Mouse (Mus musculus) mouse trophoblast stem cell (cell line): ENCODE measurements around the gene Cdhr5.

Source experiments
- in situ Hi-C, 2 experiments: fragments of 300-500 bp; cut with MseI, MboI; formaldehyde crosslinking; loops; 2 replicates in 1 of 2; 3 replicates in 1 of 2; pipeline ENCODE4 v1.15.1; 2025

Gene Cdhr5

DNA sequence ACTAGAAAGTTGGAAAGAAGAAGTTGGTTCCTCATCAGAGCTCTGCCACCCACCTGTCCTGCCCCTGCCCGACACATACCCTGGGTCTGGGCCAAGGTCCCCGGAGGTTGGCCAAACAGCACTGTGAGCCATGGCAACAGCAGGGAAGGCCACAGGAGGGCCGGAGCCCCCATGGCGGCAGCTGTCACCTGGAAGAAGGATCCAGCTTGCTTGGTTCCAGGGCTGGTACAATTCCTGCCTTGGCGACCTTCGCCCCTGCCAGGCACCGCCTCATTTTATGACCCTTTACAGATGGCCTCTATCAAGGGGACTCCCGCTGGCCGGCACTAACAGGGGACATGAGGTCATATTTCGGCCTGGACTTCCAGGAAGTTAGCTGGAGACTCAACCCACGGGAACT, at the start of gene Cdhr5:
Cdhr5 (minus strand) TSS at position 241 of the 400 bp plus-strand sequence.
- in situ Hi-C loops = no loop called here

DNA sequence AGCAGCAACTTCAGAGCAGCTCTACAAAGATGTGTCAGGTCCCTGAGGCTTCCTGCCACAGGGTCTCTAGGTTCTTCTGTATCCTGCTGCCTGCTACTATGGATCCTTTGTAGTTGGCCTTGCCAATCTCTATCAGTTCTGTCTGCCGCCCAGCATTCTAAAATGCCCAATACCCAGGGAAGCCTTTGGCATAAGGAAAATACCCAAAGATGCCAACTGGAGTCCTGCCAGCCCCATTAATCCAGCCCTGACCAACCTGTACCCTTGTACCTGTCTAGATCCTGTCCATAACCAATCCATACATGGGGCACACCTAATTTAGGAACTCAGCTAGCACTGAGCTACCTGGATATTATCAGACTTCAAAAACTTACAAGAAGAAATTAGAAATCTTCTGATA, 48.1 kb upstream of the Cdhr5 start:
- in situ Hi-C loops = no loop called here

DNA sequence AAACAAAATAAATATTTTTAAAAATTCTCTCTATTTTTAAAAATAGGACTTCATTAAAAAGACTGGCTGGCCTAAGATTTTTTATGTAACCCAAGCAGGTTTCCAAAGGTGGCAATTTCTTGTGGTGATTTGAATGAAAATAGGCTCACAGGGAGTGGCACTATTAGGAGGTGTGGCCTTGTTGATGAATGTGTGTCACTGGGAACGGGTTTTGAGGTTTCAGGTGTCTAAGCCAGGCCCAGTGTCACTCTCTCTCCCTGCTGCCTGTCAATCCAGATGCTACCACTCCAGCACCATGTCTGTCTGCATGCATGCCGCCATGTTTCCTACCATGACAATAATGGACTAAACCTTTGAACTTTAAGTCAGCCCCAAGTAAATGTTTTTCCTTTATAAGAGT, 42.9 kb upstream of the Cdhr5 start:
- in situ Hi-C loops = no loop called here

DNA sequence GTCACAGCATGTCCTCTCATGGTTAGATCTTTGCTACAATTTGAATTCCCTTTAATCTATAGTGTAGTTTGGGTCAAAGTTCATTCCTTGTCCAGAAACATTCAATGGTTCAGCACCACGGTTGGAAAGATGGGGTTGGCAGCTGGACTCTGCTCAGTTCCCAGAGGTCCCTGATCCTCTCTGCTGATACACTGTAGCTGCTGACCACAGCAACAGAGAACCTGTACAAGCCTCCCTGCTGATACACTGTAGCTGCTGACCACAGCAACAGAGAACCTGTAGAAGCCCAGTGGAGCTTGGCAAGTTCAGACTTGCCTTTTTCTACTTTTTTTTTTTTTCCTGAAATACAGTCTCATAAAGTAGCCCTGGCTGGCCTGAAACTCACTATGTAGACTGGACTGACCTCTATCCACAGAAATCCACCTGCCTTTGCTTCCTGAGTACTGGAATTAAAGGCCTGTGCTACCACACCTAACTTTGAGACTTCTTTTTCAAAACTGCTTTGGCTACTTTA, 41.1 kb upstream of the Cdhr5 start:
- in situ Hi-C loops = no loop called here

DNA sequence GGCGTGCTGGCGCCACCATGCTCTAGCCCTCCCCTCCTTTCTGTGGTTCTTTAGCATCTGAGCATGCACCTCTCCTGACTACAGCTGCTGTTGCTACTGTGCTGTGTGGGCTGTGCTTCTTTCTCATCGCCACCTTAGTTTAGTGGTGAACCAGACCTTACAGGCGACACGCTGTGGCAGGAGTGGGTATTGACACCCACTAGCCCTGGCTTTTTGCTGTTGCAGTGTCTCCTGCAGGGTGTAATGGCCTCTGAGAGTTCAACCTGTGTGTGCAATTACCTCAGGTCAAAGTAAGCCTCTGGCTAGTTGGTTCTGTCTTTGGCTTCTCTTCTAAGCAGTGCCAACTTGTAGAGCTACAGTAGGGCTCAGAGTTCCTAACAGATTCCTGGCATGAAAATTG, 39.4 kb upstream of the Cdhr5 start:
- in situ Hi-C loops = no loop called here

DNA sequence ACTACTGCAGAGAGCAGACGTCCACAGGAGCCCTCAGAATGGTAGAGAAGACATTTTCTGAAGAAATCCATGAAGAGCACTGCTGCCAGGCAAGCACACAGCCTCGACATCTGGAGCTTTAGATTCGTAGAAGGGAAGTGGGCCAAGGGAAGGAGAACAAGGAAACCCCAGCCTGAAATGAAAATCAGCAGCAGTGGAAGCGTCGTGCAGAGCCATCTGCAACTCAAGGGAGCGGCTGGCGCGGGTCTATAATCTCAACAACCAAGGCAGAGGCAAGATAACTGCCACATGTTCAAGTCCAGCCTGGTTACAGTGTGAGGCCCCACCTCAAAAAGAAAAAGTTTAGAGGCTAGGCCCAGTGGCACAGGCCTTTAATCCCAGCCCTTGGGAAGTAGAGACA, 38.5 kb upstream of the Cdhr5 start:
- in situ Hi-C loops = no loop called here

DNA sequence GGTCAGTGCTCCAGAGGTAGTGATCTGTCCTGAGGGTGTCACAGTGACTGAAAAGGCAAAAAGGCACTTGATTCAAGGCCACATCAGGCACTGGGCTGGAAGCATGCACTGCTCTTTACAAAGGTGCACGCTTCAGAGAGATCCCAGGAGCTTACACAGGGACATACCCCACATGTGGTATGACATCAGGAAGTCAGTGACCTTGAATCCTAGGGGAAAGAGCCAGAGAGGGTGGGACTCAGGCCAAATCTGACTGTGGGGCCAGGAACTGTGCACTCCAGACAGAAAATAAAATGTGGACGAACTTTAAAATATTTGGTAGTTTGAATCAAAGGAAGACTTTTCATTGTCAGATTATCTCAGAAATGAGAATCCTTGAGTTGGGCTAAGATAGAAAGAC, 37.8 kb upstream of the Cdhr5 start:
- in situ Hi-C loops = no loop called here

DNA sequence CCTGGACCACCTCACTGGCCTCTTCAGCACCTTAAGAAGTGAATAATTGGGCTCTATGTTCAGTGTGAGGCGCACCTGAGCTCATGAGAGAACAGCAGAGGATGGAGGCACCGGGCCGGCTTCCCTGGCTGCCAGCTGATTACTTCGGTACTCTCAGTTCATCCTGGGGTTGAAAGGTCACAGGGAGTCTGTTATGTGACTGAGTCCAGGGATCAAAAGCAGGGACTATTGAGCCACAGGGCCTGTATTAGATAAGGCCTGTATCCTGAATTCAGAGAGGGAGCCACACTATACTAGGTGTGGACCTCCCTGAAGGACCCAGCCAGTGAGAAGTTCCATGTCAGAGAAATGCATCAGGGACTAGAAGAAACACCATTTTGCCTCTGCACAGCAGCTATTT, 28.0 kb upstream of the Cdhr5 start:
- in situ Hi-C loops = no loop called here

DNA sequence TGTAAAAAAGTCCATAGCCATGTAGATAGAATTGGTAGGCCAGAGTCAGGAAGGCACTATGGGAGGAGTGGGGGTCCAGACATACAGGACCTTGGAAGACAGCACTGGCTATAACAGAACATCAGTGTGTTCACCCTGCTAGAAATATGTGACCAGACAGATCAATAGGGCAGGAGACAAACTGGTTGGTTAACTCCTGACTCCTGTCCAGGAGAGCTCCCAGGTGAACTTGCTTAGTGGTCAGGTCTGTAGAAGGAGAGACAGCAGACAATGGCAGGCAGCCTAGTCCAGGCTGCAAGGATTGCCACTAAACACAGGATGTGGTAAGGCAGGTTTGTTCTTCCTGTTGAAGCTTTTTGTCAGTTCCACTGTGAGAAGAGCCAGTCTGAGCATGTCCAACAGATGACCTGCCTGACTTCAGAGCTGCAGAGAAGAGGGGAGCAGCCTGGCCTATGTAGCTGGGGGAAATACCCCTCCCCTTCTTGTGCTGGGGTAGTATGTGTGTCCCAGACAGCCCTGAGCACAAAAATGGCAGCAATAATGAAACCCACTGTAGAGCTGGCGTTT, 26.2 kb upstream of the Cdhr5 start:
- in situ Hi-C loops = no loop called here

DNA sequence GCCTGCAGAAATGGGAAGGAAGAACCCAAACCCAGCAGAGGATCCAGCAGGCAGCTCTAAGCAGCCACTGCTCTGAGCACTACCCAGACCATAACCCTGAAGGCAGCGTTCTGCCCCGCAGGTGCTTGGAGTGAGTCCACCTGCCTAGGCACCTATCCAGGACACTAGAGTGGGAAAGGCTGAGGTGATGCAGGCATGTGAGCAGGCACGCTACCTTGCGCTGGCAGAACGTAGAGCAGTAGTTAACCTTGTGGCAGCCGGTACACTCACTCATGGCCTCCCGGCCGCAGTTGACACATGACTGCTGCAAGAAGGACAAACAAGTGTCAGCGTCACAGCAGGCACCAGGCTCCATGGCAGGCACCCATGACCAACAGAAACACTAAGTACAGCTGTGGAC, 24.8 kb upstream of the Cdhr5 start:
- in situ Hi-C loops = no loop called here

DNA sequence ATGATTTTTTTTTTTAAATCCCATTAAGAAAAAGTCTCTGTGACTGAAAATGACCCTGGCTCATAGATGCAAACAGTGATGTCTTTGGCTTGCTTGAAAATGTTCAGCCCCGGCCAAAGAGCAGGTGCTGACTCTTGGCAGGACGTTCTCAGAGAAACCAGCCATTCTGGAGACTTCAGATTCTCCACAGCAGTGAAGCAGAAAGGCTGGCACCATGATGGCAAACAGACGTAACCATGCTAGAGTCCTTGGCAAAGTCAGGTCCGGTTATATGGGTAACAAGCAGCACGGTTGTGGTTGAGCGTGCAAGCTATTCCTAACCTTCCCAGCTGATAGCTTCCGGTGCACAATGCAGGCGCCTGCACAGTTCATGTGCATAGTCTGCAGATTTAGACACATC, 22.6 kb upstream of the Cdhr5 start:
- in situ Hi-C loops = no loop called here

DNA sequence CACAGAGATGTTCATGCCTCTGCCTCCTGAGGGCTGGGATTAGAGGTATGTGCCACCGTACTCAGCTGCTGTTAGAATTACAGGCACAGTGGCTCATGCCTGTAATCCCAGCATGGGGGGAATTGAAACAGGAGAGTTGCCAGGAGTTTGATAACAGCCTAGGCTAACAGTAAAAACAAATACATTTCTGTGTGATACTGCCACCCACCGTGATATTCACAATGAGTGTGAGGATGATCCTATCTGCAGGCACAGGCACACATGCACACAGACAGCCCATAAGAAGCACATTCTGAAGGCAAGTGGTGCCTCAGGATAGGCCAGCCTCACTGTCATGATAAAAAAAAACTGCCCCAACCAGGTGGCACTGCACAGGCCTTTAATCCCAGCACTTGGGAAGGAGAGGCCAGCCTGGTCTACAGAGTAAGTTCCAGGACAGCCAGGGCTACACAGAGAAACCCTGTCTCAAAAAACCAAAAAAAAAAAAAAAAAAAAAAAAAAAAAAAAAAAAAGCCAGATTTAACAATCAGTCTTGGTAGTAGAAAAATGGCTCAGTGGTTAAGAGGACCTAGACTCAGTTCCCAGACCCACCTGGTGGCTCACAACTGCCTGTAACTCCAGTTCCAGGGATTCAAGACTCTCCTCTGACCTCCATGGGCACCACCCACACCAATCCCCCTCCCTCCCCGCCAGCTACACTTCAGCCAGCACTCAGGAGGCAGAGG, 21.5 kb upstream of the Cdhr5 start:
- in situ Hi-C loops = no loop called here

DNA sequence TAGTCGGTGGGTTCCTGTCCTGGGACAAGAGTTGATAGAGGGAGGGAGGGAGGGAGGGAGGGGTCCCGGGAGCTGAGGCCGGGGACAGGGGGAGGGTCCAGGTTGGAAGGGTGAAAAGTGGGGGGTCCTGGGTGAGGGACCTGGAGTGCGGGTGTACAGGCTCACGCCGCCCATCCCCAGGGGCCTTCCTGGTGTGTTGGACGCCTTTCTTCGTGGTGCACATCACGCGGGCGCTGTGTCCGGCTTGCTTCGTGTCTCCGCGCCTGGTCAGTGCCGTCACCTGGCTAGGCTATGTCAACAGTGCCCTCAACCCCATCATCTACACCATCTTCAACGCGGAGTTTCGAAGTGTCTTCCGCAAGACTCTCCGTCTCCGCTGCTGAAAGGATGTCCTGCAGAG, 17.9 kb upstream of the Cdhr5 start:
- in situ Hi-C loops = no loop called here

DNA sequence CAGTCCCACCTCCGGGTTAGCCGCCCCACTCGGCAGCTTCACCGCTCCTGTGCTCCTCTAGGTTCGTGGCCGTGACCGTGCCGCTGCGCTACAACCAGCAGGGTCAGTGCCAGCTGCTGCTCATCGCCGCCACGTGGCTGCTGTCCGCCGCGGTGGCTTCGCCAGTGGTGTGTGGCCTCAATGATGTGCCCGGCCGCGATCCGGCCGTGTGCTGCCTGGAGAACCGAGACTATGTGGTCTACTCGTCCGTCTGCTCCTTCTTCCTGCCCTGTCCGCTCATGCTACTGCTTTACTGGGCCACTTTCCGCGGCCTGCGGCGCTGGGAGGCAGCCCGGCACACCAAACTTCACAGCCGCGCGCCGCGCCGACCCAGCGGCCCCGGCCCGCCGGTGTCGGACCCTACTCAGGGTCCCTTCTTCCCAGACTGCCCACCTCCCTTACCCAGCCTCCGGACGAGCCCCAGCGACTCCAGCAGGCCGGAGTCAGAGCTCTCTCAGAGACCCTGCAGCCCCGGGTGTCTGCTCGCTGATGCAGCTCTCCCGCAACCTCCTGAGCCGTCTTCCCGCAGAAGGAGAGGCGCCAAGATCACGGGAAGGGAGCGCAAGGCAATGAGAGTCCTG, 17.4 kb upstream of the Cdhr5 start:
- in situ Hi-C loops = no loop called here

DNA sequence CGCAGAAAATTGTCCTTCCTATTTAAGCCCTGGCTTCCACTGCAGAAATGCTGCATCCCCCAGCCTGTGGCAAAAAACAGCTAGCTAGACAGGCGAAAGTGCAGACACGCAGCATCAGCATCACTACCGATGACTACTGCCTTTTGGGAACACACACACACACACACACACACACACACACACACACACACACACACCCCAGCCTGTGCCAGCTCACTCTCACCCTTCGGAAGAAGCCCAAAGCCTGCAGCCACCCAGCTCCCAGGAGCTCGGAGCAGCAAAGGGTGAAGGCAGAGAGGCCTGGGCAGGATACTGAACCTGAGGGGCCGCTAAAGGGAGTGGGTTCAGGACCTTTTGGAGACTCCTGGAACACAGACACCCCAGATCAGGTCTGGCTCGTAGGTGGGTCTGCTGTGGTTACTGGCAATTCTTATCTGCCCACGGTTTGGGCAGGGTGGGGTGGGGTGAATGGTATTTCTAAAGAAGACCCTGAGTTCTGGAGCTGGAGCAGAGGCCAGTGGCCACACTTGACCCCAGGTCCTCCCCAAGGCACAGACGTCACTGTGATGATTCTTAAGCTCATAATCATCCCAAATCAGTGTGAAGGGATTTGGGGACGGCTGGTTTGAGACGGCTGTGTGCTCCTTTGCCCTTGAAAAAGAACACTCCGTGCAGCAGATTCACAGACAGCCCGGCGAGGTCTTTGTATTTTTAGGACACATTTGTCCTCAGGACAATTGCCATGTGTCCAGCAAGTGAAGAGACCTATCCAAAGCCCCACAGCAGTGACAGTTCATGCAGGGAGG, 16.2 kb upstream of the Cdhr5 start:
- in situ Hi-C loops = no loop called here

DNA sequence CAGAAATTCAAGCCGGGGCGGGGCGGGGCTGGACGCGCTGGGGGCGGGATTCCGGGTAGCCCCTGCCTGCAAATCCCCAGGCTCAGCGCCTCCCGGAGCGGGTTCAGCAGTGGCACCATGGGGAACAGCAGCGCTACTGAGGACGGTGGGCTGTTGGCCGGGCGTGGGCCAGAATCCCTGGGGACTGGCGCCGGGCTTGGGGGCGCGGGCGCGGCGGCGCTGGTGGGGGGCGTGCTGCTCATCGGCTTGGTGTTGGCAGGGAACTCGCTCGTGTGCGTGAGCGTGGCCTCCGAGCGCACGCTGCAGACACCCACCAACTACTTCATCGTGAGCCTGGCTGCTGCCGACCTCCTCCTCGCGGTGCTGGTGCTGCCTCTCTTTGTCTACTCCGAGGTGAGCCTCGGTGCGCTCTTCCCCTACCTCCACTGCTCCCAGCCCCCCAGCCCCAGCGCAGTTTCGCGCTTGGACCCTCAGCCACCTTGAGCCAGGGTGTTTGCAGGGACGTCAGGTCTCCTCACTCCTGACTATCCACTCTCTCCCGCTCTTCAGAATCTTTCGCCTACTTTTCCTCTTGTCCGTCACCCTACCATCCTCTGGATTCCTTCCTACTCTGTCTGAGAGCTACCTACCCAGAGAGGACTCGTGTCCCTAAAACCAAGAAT, 15.5 kb upstream of the Cdhr5 start, which contains the start of gene Drd4:
Drd4 (plus strand) TSS at position 86 of the 662 bp plus-strand sequence.
- in situ Hi-C loops = no loop called here

DNA sequence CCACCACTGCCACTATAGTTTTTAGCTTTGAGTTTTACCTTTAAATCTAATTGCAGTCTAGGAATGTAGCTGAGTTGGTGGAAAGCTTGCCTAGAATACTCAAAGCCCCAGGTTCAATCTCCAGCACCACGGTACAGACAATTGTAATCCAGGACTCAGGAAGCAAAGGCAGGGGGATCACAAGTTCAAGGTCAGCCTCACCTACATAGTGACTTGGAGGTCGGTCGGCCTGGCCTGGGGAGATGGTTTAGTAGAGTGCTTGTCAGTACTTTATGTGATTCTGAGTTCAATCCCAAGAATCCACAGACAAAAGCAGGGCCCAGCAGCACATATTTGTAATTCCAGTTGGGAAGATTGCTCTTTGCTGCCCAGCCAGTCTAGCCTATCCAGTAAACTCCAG, 11.5 kb upstream of the Cdhr5 start:
- in situ Hi-C loops = no loop called here

DNA sequence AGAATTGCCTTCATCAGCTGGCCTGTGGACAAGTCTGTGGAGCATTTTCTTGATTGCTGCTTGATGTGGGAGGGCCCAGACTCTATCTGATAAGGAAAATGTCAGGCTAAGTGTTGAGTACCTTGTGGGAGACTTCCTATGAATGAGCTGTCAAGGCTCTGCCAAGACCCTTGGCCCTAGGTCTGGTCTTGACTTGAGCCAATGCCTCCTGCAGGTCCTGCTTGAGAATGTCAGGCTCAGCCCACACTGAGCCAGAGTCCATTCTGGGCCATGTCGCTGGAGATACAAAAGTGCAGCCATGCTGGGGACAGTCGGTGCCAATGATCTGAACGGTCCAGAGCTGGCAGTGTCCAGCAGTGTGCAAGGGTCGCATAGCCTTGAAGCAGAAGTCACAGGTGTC, 6.2 kb upstream of the Cdhr5 start:
- in situ Hi-C loops = no loop called here

DNA sequence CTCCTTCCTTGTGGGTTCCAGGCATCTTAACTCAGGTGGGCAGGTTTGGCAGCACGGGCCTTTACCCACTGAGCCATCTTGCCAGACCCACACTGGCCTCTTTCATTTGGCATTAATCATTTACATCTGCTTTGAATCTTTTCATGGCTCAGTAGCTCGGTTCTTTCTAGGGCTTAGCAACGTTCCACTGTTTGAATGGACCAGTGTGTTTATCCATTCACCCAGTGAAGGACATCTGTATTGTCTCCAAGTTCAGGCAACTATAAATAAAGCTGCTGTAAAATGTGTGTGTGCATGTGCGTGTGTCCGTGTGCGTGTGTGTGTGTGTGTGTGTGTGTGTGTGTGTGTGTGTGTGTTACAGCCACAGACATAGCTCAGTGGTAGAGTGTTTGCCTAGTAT, 4.9 kb upstream of the Cdhr5 start:
- in situ Hi-C loops = no loop called here

DNA sequence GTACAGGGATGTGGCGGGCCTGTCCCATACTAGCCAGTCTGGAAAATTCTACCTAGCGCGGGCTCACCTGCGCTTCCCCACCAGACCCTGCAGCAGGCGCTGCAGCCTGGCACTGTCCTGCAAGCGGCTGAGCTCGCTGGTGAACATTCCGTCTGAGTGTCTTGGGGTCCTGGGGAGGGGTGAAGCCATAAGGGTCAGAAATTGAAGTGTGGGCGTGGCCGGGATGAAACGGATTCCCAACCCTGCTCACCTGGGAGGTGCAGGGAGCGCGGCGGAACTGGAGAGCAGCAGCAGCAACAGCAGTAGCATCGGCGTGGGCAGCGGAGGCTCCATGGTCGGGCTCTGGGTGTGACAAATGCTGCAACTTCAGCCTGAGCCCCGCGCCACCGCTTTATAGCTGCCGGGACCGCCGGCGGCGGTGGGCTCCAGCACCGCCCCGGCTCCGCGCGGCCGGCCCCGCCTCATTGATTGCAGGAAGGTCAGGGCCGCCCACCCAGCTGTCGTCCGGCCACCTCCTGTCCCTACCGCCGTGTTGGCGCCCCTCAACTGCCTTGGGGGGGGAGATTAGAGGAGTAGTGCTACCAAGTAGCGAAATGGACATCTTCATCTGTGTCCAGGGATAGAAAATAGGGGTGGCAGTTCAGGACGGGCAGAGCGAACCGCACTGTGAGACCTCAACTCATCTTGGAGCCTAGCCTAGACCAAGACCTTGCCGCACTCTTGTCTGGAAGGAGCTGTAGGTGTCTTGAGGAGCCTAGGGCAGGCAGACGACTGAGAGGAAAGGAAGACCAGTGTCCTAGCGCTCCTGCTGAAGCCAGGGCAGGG, 2.4 kb upstream of the Cdhr5 start, which contains the start of gene Sct:
Sct (minus strand) TSS at position 368 of the 825 bp plus-strand sequence.
- in situ Hi-C loops = no loop called here
